Mouse (Mus musculus) forebrain, embryonic 11.5 days (tissue): ENCODE measurements at regions not wholly inside any gene's neighbourhood (a gene's known extent, or its start where the extent isn't known, plus 50 kb on each side); places are given as distances from the start of the nearest gene placed in this dataset.
A peak's percentile ranks its signal among the peaks of the same experiment; 100 is the strongest.

Source experiments
- ATAC-seq: fragments of 200-750 bp; cut with Nextera tagmentation; replicated peaks from 2 replicates; pipeline ENCODE4 v1.8.0; 2017; ENCODE audit warnings: moderate TSS enrichment; ENCODE audit not compliant: low FRiP score
- DNase-seq: peaks from one replicate; pipeline ENCODE4 v3.0.0-alpha.2; 2017; ENCODE audit warnings: low spot score
- H3K27ac ChIP-seq: fragments of 300-500 bp; sonication (generic); 2 replicates; pipeline ENCODE4 v1.5.1; 2014; ENCODE audit warnings: low read depth, low read length
- H3K27me3 ChIP-seq: fragments of 300-500 bp; sonication (generic); 2 replicates; pipeline ENCODE4 v1.6.1; 2014; ENCODE audit warnings: mild to moderate bottlenecking, low read length, mixed read lengths; ENCODE audit not compliant: control insufficient read depth, insufficient read depth
- H3K36me3 ChIP-seq: fragments of 300-500 bp; sonication (generic); 2 replicates; pipeline ENCODE4 v1.6.1; 2014; ENCODE audit warnings: mild to moderate bottlenecking, low read length, moderate library complexity, mixed read lengths; ENCODE audit not compliant: control insufficient read depth, insufficient read depth
- H3K4me1 ChIP-seq: fragments of 300-500 bp; sonication (generic); replicated peaks from 2 replicates; pipeline ENCODE4 v1.6.1; 2014; ENCODE audit warnings: low read length, mixed read lengths; ENCODE audit not compliant: control insufficient read depth, insufficient read depth
- H3K4me2 ChIP-seq: fragments of 300-500 bp; sonication (generic); 2 replicates; pipeline ENCODE4 v1.6.1; 2014; ENCODE audit warnings: low read depth, mild to moderate bottlenecking, low read length, moderate library complexity, mixed read lengths; ENCODE audit not compliant: severe bottlenecking
- H3K4me3 ChIP-seq: fragments of 300-500 bp; sonication (generic); 2 replicates; pipeline ENCODE4 v1.5.1; 2014; ENCODE audit warnings: low read depth, low read length
- H3K9ac ChIP-seq: fragments of 300-500 bp; sonication (generic); 2 replicates; pipeline ENCODE4 v1.6.1; 2014; ENCODE audit warnings: low read length
- H3K9me3 ChIP-seq: fragments of 300-500 bp; sonication (generic); 2 replicates; pipeline ENCODE4 v1.6.1; 2016; ENCODE audit warnings: low read length, mixed read lengths; ENCODE audit not compliant: control insufficient read depth
- WGBS: fragments of 180-500 bp; shearing (Covaris S2); extraction: QIAGEN DNeasy Blood & Tissue Kit; methylation state at CpG from one replicate; pipeline ENCODE4 v1.1.7; 2014; 5-methylcytosine and 5-hydroxymethylcytosine counted together

GRCm38 (mm10) chr12:110372986-110373385 is 73.9 kb upstream of the Ppp2r5c start:
- Histone ChIP-seq H3K27ac (no peak overlapping the region), H3K9ac (no peak overlapping the region), H3K9me3 (no peaks in the 10 kb centered on the region), H3K36me3 (no peaks in the 10 kb centered on the region), H3K4me3 (no peak overlapping the region), H3K4me2 (no peak overlapping the region), H3K4me1 (peaks cover 7% of the 10 kb centered on the region; the same call in 1 of the 2 replicates), H3K27me3 (peaks cover 12% of the 10 kb centered on the region)
- ATAC-seq (no peak), DNase-seq (no peak)
- WGBS: 50% methylated on average over 9 of the region's 9 CpGs

DNA sequence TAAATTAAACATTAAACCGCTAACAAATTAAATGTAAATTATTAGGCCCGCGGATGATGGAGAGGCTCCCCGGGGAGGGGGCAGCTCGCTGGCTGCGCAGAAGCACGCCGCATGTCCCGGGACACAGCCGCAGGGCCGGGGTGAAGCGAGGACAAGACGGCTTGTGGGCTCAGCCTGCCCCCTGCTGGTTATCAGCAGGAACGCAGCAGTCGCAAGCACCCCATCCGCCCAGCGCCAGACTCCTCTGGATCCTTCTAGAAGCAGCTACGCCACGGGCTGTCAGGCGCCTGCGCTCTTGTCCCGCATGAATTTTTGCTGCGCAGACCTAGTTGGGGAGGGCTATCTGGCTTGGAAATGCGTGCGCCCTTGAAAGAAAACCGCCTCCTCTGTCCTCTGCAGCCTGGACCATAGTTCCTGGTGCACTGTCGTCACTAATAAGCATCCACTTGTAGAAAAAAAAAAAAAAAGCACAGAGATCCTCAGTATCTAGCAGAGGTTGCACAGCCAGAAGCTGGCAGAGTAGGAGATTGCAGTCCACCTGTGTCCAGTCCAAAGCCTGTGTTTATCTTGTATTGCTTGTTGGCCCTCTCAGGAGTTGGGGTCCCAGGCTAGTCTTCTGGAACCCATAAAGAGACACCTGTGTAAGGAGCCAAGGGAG is 73.4 kb upstream of the Ppp2r5c start:
- Histone ChIP-seq H3K36me3 (no peaks in the 10 kb centered on the region), H3K4me1 (peaks cover 7% of the 10 kb centered on the region; the same call in 1 of the 2 replicates), H3K27me3 (peaks cover 12% of the 10 kb centered on the region), H3K4me2 (peak overlapping the region; percentile 32; the same call in 1 of the 2 replicates), H3K4me3 (no peak overlapping the region), H3K9me3 (no peaks in the 10 kb centered on the region), H3K27ac (no peak overlapping the region), H3K9ac (no peak overlapping the region)
- ATAC-seq (peak; percentile 72), DNase-seq (peak; percentile 92)
- WGBS: 4% methylated on average over 27 of the region's 27 CpGs

DNA sequence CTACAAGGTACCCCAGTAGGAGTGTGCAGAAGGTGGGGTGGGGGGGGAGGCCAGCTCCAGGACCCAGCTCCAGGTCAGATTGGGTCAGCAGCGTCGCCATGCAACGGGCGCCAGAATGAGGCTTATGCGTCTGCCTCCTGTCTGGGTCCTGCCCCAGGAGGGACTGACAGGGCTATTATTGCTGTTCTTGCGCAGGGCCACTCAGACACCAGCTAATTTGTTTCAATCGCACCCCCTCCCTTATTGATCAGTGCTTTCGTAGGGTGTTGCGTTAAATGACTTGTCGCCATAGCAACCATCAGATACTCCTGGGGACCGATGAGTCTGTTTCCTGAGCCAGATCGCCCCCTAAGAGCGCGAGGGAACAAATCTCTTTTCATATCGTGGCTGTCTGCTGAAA is 71.8 kb upstream of the Ppp2r5c start:
- Histone ChIP-seq H3K9ac (no peak overlapping the region; the same call in 1 of the 2 replicates), H3K27ac (no peak overlapping the region), H3K4me1 (peaks cover 7% of the 10 kb centered on the region; the same call in 1 of the 2 replicates), H3K4me3 (no peak overlapping the region), H3K4me2 (peak overlapping the region; percentile 15; the same call in 1 of the 2 replicates), H3K36me3 (no peaks in the 10 kb centered on the region), H3K9me3 (no peaks in the 10 kb centered on the region), H3K27me3 (peaks cover 12% of the 10 kb centered on the region)
- 5% methylated on average over 15 of the region's 15 CpGs for WGBS
- ATAC-seq (peak; percentile 5; the same call in 1 of the 2 replicates), DNase-seq (no peak)

DNA sequence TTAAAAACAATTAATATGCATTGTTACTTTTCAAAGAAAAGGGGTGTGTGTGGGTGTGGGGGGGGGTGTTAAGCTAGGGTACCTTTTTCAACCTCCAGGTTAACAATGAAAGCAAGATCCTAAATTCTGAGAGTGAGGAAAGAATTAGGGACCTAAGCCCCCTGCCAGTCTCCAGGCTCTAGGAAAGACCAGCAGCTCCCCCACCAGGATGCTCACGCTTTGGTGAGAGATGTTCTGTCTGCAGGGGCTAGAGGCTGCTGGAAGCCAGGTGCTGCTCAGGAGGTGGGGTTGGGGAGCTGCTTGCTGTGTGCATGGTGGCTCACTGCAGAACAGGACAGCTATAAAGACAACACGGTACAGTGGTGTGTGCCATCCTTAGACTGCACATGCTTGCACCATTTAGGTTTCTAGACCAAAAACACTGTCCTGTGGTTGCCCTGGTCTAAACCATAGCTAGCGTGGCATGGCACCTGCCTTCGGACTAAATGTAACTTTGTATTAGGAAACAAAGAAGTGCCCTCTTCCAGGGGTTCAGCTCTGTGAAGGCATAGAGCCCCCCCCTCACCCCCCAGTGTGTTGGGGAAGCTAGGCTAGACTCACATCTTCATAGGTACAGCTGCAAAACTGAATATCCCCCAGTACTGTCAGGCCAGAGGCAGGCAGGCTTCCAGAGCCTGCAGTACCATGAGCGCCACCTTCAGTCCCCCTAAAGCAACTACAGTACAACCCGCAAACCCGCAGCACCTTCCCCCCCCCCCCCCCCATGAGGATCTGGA is 70.7 kb upstream of the Ppp2r5c start:
- Histone ChIP-seq H3K4me3 (no peak overlapping the region), H3K36me3 (no peaks in the 10 kb centered on the region), H3K9me3 (no peaks in the 10 kb centered on the region), H3K4me1 (peaks cover 7% of the 10 kb centered on the region; the same call in 1 of the 2 replicates), H3K4me2 (no peak overlapping the region), H3K27me3 (peaks cover 12% of the 10 kb centered on the region), H3K27ac (no peak overlapping the region), H3K9ac (no peak overlapping the region)
- WGBS: 30% methylated on average over 7 of the region's 7 CpGs
- ATAC-seq: 0 out of 2 replicates have a peak, but pooled peaks have one; percentile 34
- DNase-seq: peak; percentile 73

GRCm38 (mm10) chr12:110376838-110377150 is 70.1 kb upstream of the Ppp2r5c start:
- WGBS: 58% methylated on average over 4 of the region's 4 CpGs
- no peak for ATAC-seq
- Histone ChIP-seq H3K36me3 (no peaks in the 10 kb centered on the region), H3K27ac (no peak overlapping the region), H3K4me1 (peaks cover 7% of the 10 kb centered on the region; the same call in 1 of the 2 replicates), H3K9ac (no peak overlapping the region), H3K4me3 (no peak overlapping the region), H3K27me3 (peaks cover 12% of the 10 kb centered on the region), H3K4me2 (no peak overlapping the region), H3K9me3 (no peaks in the 10 kb centered on the region)
- no peak for DNase-seq

- Histone ChIP-seq H3K4me3 (no peak overlapping the region), H3K27me3 (peaks cover 10% of the 10 kb centered on the region), H3K27ac (no peak overlapping the region), H3K9ac (no peak overlapping the region), H3K4me1 (peaks cover 7% of the 10 kb centered on the region; the same call in 1 of the 2 replicates), H3K9me3 (no peaks in the 10 kb centered on the region), H3K4me2 (no peak overlapping the region), H3K36me3 (no peaks in the 10 kb centered on the region)
- DNase-seq (no peak), ATAC-seq (no peak)
- WGBS: 47% methylated on average over 6 of the region's 6 CpGs
Observed at GRCm38 (mm10) chr12:110377306-110377705, 69.6 kb upstream of the Ppp2r5c start.

GRCm38 (mm10) chr12:110377734-110378133 is 69.2 kb upstream of the Ppp2r5c start:
- Histone ChIP-seq H3K27ac (no peak overlapping the region), H3K4me2 (no peak overlapping the region), H3K36me3 (no peaks in the 10 kb centered on the region), H3K4me3 (no peak overlapping the region), H3K4me1 (peaks cover 7% of the 10 kb centered on the region; the same call in 1 of the 2 replicates), H3K9me3 (no peaks in the 10 kb centered on the region), H3K9ac (no peak overlapping the region), H3K27me3 (peaks cover 10% of the 10 kb centered on the region)
- ATAC-seq (no peak), DNase-seq (peak; percentile 66)
- 56% methylated on average over 10 of the region's 10 CpGs for WGBS

DNA sequence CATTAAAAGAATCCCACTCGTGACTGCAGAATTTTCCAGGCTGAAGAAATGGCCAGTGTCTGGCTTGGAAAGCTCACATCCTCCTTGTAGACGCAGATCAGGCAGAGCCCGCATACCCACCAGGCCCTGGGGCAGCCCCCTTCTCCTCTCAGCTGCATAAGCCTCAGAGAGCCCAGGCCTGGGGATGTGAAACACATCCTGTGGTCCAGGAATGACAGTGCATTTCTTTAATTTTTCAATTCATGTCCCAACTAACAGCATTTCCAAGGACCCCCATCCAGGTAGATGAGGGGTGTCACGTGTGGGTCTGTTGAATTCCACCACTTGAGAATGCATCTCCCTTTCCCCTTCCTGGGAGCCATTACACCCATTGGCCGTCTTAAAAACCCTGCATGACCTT is 68.6 kb upstream of the Ppp2r5c start:
- 75% methylated on average over 5 of the region's 5 CpGs for WGBS

More for the DNA sequence above, 68.6 kb upstream of the Ppp2r5c start:
- Histone ChIP-seq H3K9ac (no peak overlapping the region), H3K27ac (no peak overlapping the region), H3K36me3 (no peaks in the 10 kb centered on the region), H3K4me2 (no peak overlapping the region), H3K4me3 (no peak overlapping the region), H3K4me1 (peaks cover 7% of the 10 kb centered on the region; the same call in 1 of the 2 replicates), H3K27me3 (peaks cover 10% of the 10 kb centered on the region), H3K9me3 (no peaks in the 10 kb centered on the region)
- no peak for ATAC-seq
- DNase-seq: peak; percentile 41
